Mouse (Mus musculus): ENCODE measurements at regions not wholly inside any gene's neighbourhood (a gene's known extent, or its start where the extent isn't known, plus 50 kb on each side); places are given as distances from the start of the nearest gene placed in this dataset.

DNA sequence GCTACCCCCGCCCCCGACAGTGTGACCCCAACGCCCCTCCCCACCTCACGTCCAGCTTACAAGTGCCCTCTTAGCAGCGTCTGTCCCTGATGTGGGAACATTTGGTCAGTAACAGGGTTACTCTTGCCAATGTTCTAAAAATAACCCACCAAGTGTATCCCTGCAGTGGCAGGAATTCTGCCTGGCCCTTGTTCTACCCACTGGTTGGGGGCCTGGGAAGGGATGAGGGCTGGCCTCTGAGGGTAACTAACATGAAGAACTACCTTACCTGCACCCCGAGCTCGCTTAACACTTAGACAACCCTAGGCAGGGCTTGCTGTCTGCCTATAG lies 56.9 kb upstream of the Casz1 start:
- H3K27ac ChIP-seq (ENCODE audit: control insufficient read depth, insufficient read depth, low read length), result no peak overlapping the region
- peaks cover 6% of the 10 kb centered on the region for H3K27me3 ChIP-seq (ENCODE audit: control insufficient read depth, insufficient read depth, low read length)
- TF ChIP-seq POLR2A (IDR thresholded peaks at IDR 0.05; ENCODE audit: control insufficient read depth, extremely low read depth, insufficient read depth, low read length, poor library complexity) (no peak), CTCF (IDR thresholded peaks at IDR 0.05; ENCODE audit: borderline replicate concordance, control insufficient read depth, extremely low read depth, insufficient read depth, low read length, poor library complexity) (no peak)
- DNase-seq, result no peak
- H3K4me1 ChIP-seq (replicated peaks; ENCODE audit: control insufficient read depth, insufficient read depth, low read length), result no peaks in the 10 kb centered on the region; the same call in 1 of the 2 replicates
- 88% methylated on average over 7 of the region's 7 CpGs for WGBS
- no peak overlapping the region for H3K4me3 ChIP-seq (ENCODE audit: control insufficient read depth, insufficient read depth, low read length)
- no peaks in the 10 kb centered on the region for H3K36me3 ChIP-seq (ENCODE audit: control insufficient read depth, insufficient read depth, low read length)

DNA sequence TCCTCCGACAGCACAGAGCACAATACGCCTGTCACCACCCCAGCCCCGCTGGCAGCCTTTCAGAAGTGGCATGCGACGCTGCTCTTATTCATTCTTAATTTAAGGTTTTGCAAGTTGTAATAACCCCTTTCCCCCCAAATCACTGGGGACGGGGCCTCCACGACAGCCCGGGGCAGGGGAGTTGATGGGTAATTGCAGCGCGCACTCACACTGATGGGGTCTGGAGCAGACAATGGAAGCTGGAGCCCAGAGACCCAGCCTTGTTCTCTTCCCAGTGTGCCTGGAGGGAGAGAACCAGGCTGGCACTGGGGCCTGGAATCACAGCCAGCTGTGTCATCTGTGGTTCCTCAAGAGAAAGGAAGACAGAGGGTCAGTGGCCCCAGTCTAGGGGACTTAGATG lies 54.2 kb upstream of the Casz1 start:
- no peak for TF ChIP-seq CTCF (IDR thresholded peaks at IDR 0.05; ENCODE audit: borderline replicate concordance, control insufficient read depth, extremely low read depth, insufficient read depth, low read length, poor library complexity)
- no peak for TF ChIP-seq POLR2A (IDR thresholded peaks at IDR 0.05; ENCODE audit: control insufficient read depth, extremely low read depth, insufficient read depth, low read length, poor library complexity)
- DNase-seq, result no peak
- Histone ChIP-seq H3K4me3 (ENCODE audit: control insufficient read depth, insufficient read depth, low read length) (no peak overlapping the region), H3K4me1 (replicated peaks; ENCODE audit: control insufficient read depth, insufficient read depth, low read length) (no peaks in the 10 kb centered on the region), H3K27ac (ENCODE audit: control insufficient read depth, insufficient read depth, low read length) (no peak overlapping the region), H3K36me3 (ENCODE audit: control insufficient read depth, insufficient read depth, low read length) (no peaks in the 10 kb centered on the region), H3K27me3 (ENCODE audit: control insufficient read depth, insufficient read depth, low read length) (no peaks in the 10 kb centered on the region)
- WGBS, result 91% methylated on average over 10 of the region's 10 CpGs

DNA sequence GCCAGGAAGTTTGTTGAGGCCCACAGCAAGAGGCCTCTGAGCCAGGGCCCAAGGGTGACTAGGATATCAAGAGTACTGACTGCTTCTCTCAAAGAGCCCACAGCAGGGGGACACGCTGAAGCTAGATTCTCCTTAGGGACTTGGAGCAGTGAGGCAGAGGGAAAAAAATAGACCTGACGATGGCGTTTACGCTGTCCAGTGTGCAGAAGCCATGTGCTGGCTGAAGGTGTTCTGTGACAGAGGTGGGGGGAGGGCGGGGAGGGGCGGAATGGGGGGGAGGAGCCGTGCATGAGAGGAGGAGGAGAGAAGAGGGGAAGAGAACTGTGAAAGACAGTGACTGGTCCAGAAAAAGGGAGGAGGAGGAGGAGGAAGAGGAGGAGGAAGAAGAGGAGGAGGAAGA lies 52.6 kb upstream of the Casz1 start:
- TF ChIP-seq CTCF (IDR thresholded peaks at IDR 0.05; ENCODE audit: borderline replicate concordance, control insufficient read depth, extremely low read depth, insufficient read depth, low read length, poor library complexity) (no peak), POLR2A (IDR thresholded peaks at IDR 0.05; ENCODE audit: control insufficient read depth, extremely low read depth, insufficient read depth, low read length, poor library complexity) (no peak)
- Histone ChIP-seq H3K27ac (ENCODE audit: control insufficient read depth, insufficient read depth, low read length) (no peak overlapping the region), H3K4me3 (ENCODE audit: control insufficient read depth, insufficient read depth, low read length) (no peak overlapping the region), H3K4me1 (replicated peaks; ENCODE audit: control insufficient read depth, insufficient read depth, low read length) (no peaks in the 10 kb centered on the region), H3K27me3 (ENCODE audit: control insufficient read depth, insufficient read depth, low read length) (no peaks in the 10 kb centered on the region), H3K36me3 (ENCODE audit: control insufficient read depth, insufficient read depth, low read length) (no peaks in the 10 kb centered on the region)
- DNase-seq, result no peak
- WGBS, result 84% methylated on average over 7 of the region's 7 CpGs

- WGBS, result 91% methylated on average over 14 of the region's 14 CpGs
- Histone ChIP-seq H3K27ac (ENCODE audit: control insufficient read depth, insufficient read depth, low read length) (no peak overlapping the region), H3K36me3 (ENCODE audit: control insufficient read depth, insufficient read depth, low read length) (no peaks in the 10 kb centered on the region), H3K27me3 (ENCODE audit: control insufficient read depth, insufficient read depth, low read length) (no peaks in the 10 kb centered on the region), H3K4me1 (replicated peaks; ENCODE audit: control insufficient read depth, insufficient read depth, low read length) (no peaks in the 10 kb centered on the region), H3K4me3 (ENCODE audit: control insufficient read depth, insufficient read depth, low read length) (no peak overlapping the region)
- DNase-seq, result no peak
- TF ChIP-seq POLR2A (IDR thresholded peaks at IDR 0.05; ENCODE audit: control insufficient read depth, extremely low read depth, insufficient read depth, low read length, poor library complexity), result no peak
- TF ChIP-seq CTCF (IDR thresholded peaks at IDR 0.05; ENCODE audit: borderline replicate concordance, control insufficient read depth, extremely low read depth, insufficient read depth, low read length, poor library complexity), result no peak
Measured at GRCm38 (mm10) chr4:148752360-148753093, 51.7 kb upstream of the Casz1 start.

DNA sequence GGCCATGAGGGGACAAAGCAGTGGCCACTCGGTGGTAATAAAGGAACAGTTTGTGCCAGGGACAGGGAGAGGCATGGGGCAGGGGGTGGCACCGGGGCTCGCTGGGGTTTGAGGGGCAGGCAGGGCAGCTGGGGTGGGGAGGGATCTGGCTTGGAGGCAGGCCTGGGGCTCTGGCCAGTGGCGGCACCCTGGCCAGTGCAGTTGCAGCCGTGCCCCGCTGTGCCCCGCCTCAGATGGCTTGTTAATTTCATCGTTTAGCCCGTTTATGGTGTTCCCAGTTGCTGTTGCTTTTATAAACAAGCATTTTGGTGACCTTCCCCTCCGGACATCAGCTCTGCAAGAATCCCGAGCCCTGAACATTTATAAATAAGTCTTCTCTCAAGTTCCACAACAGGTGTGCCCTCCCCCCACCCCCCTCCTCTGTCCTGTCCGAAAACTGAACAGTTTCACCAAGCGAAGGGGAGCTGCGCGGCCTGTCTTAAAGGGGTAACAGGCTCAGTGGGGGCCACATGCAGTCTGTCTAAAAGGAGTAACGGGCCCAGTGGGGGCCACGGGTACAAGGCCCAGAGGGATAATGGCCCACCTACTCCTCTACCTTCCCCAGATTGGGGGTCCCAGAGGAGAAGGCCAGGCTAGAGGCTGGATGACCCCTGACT lies 51.0 kb upstream of the Casz1 start:
- no peaks in the 10 kb centered on the region for H3K4me1 ChIP-seq (replicated peaks; ENCODE audit: control insufficient read depth, insufficient read depth, low read length)
- no peak overlapping the region for H3K27ac ChIP-seq (ENCODE audit: control insufficient read depth, insufficient read depth, low read length)
- no peaks in the 10 kb centered on the region for H3K27me3 ChIP-seq (ENCODE audit: control insufficient read depth, insufficient read depth, low read length)
- 94% methylated on average over 17 of the region's 17 CpGs for WGBS
- DNase-seq, result no peak
- H3K36me3 ChIP-seq (ENCODE audit: control insufficient read depth, insufficient read depth, low read length), result no peaks in the 10 kb centered on the region
- H3K4me3 ChIP-seq (ENCODE audit: control insufficient read depth, insufficient read depth, low read length), result no peak overlapping the region
- TF ChIP-seq CTCF (IDR thresholded peaks at IDR 0.05; ENCODE audit: borderline replicate concordance, control insufficient read depth, extremely low read depth, insufficient read depth, low read length, poor library complexity), result no peak
- TF ChIP-seq POLR2A (IDR thresholded peaks at IDR 0.05; ENCODE audit: control insufficient read depth, extremely low read depth, insufficient read depth, low read length, poor library complexity), result no peak

- no peaks in the 10 kb centered on the region for H3K4me1 ChIP-seq (replicated peaks; ENCODE audit: control insufficient read depth, insufficient read depth, low read length)
- no peaks in the 10 kb centered on the region for H3K27me3 ChIP-seq (ENCODE audit: control insufficient read depth, insufficient read depth, low read length)
- no peaks in the 10 kb centered on the region for H3K36me3 ChIP-seq (ENCODE audit: control insufficient read depth, insufficient read depth, low read length)
- 90% methylated on average over 8 of the region's 8 CpGs for WGBS
- H3K27ac ChIP-seq (ENCODE audit: control insufficient read depth, insufficient read depth, low read length), result no peak overlapping the region
- TF ChIP-seq POLR2A (IDR thresholded peaks at IDR 0.05; ENCODE audit: control insufficient read depth, extremely low read depth, insufficient read depth, low read length, poor library complexity) (no peak), CTCF (IDR thresholded peaks at IDR 0.05; ENCODE audit: borderline replicate concordance, control insufficient read depth, extremely low read depth, insufficient read depth, low read length, poor library complexity) (no peak)
- H3K4me3 ChIP-seq (ENCODE audit: control insufficient read depth, insufficient read depth, low read length), result no peak overlapping the region
- DNase-seq, result no peak
Measured at GRCm38 (mm10) chr4:148753849-148754248, 50.4 kb upstream of the Casz1 start.

All from thymus, adult 2 months (tissue).